Mouse (Mus musculus) embryonic facial prominence, embryonic 12.5 days (tissue): Measurements from ENCODE around the gene Leo1. TPM values are rescaled to one million over a fixed set of nuclear protein-coding genes. Genes with fewer than 3 reads are reported as not detected.
A peak's percentile ranks its signal among the peaks of the same experiment; 100 is the strongest.

ENCODE experiments used
- ATAC-seq: fragments of 200-750 bp; cut with Nextera tagmentation; 2 replicates; pipeline ENCODE4 v1.8.0; 2017; ENCODE audit not compliant: insufficient number of reproducible peaks, insufficient read depth, low FRiP score, low TSS enrichment
- H3K27ac ChIP-seq: fragments of 300-500 bp; sonication (generic); 2 replicates; pipeline ENCODE4 v1.5.1; 2016; ENCODE audit warnings: mild to moderate bottlenecking
- H3K27me3 ChIP-seq: fragments of 300-500 bp; sonication (generic); 2 replicates; pipeline ENCODE4 v1.6.1; 2016; ENCODE audit warnings: mild to moderate bottlenecking, moderate library complexity
- H3K36me3 ChIP-seq: fragments of 300-500 bp; sonication (generic); 2 replicates; pipeline ENCODE4 v1.6.1; 2016; ENCODE audit warnings: mild to moderate bottlenecking
- H3K4me1 ChIP-seq: fragments of 300-500 bp; sonication (generic); 2 replicates; pipeline ENCODE4 v1.6.1; 2016
- H3K4me2 ChIP-seq: fragments of 300-500 bp; sonication (generic); replicated peaks from 2 replicates; pipeline ENCODE4 v1.6.1; 2016; ENCODE audit warnings: mild to moderate bottlenecking, moderate library complexity
- H3K4me3 ChIP-seq: fragments of 300-500 bp; sonication (generic); 2 replicates; pipeline ENCODE4 v1.5.1; 2016; ENCODE audit warnings: mild to moderate bottlenecking
- H3K9ac ChIP-seq: fragments of 300-500 bp; sonication (generic); 2 replicates; pipeline ENCODE4 v1.6.1; 2016; ENCODE audit warnings: mild to moderate bottlenecking, moderate library complexity
- H3K9me3 ChIP-seq: fragments of 300-500 bp; sonication (generic); 2 replicates; pipeline ENCODE4 v1.6.1; 2016; ENCODE audit warnings: mild to moderate bottlenecking, moderate library complexity
- WGBS: fragments of 180-500 bp; shearing (Covaris S2); methylation state at CpG from one replicate; pipeline ENCODE4 v1.1.7; 2016; 5-methylcytosine and 5-hydroxymethylcytosine counted together
- polyA plus RNA-seq: library from polyadenylated mRNA; unstranded; fragments of >200 nt; fragmentation: Nextera tagmentation; extraction: Ambion mirVana; gene quantifications from 2 replicates; pipeline ENCODE4 v1.2.1, GENCODE M21; 2016

Gene Leo1
- polyA plus RNA-seq, 1 experiment from 2014 or later = 53.5 TPM

- Histone ChIP-seq H3K36me3 (no peaks in the 10 kb centered on the region), H3K4me3 (peak overlapping the region; percentile 83), H3K9me3 (no peaks in the 10 kb centered on the region), H3K4me1 (peaks cover 21% of the 10 kb centered on the region), H3K9ac (peak overlapping the region; percentile 95), H3K27ac (peak overlapping the region; percentile 98), H3K27me3 (no peaks in the 10 kb centered on the region), H3K4me2 (peak overlapping the region; percentile 72)
- WGBS = under 1% methylated on average over 90 of the region's 90 CpGs
- peak; percentile 86 for ATAC-seq
Measured at GRCm38 (mm10) chr9:75409031-75409851, 32.1 kb upstream of the Leo1 start.

GRCm38 (mm10) chr9:75409852-75410378, 31.4 kb upstream of the Leo1 start, which contains the start of gene Mapk6:
Mapk6 (minus strand) TSS chr9:75410005.
- H3K9ac ChIP-seq = peak within 1 kb of the TSS; percentile 95
- peaks cover 19% of the 10 kb centered on the region for H3K4me1 ChIP-seq
- H3K27ac ChIP-seq = peak within 1 kb of the TSS; percentile 98
- under 1% methylated on average over 58 of the region's 58 CpGs for WGBS
- peak; percentile 94 for ATAC-seq
- H3K9me3 ChIP-seq = no peaks in the 10 kb centered on the region
- no peaks in the 10 kb centered on the region for H3K36me3 ChIP-seq
- H3K4me2 ChIP-seq = peak within 1 kb of the TSS; percentile 72
- peak within 1 kb of the TSS; percentile 83 for H3K4me3 ChIP-seq
- no peaks in the 10 kb centered on the region for H3K27me3 ChIP-seq

GRCm38 (mm10) chr9:75410868-75411487, 30.3 kb upstream of the Leo1 start:
- no peak overlapping the region for H3K9ac ChIP-seq
- no peak overlapping the region for H3K27ac ChIP-seq
- ATAC-seq = no peak
- H3K4me1 ChIP-seq = peaks cover 18% of the 10 kb centered on the region
- H3K9me3 ChIP-seq = no peaks in the 10 kb centered on the region
- H3K27me3 ChIP-seq = no peaks in the 10 kb centered on the region
- no peaks in the 10 kb centered on the region for H3K36me3 ChIP-seq
- 75% methylated on average over 6 of the region's 6 CpGs for WGBS
- H3K4me3 ChIP-seq = no peak overlapping the region
- peak overlapping the region; percentile 72; the same call in 1 of the 2 replicates for H3K4me2 ChIP-seq

GRCm38 (mm10) chr9:75411584-75411983, 29.7 kb upstream of the Leo1 start:
- H3K4me2 ChIP-seq = no peak overlapping the region
- ATAC-seq = no peak
- WGBS = 82% methylated on average over 9 of the region's 9 CpGs

GRCm38 (mm10) chr9:75413206-75413605, 28.1 kb upstream of the Leo1 start:
- Histone ChIP-seq H3K27me3 (no peaks in the 10 kb centered on the region), H3K4me3 (no peak overlapping the region), H3K9ac (no peak overlapping the region), H3K36me3 (no peaks in the 10 kb centered on the region), H3K4me2 (no peak overlapping the region), H3K4me1 (0 out of 2 replicates have a peak, but pooled peaks cover 11% of the 10 kb centered on the region), H3K9me3 (no peaks in the 10 kb centered on the region), H3K27ac (no peak overlapping the region)
- WGBS = 78% methylated on average over 5 of the region's 5 CpGs
- ATAC-seq = no peak

More at GRCm38 (mm10) chr9:75411584-75411983, 29.7 kb upstream of the Leo1 start:
- H3K36me3 ChIP-seq = no peaks in the 10 kb centered on the region
- no peaks in the 10 kb centered on the region for H3K9me3 ChIP-seq
- H3K4me3 ChIP-seq = no peak overlapping the region
- peaks cover 14% of the 10 kb centered on the region for H3K4me1 ChIP-seq
- no peak overlapping the region for H3K9ac ChIP-seq
- no peak overlapping the region for H3K27ac ChIP-seq
- no peaks in the 10 kb centered on the region for H3K27me3 ChIP-seq

GRCm38 (mm10) chr9:75414204-75414603, 27.1 kb upstream of the Leo1 start:
- no peaks in the 10 kb centered on the region for H3K27me3 ChIP-seq
- H3K9ac ChIP-seq = no peak overlapping the region
- H3K27ac ChIP-seq = no peak overlapping the region
- no peak overlapping the region for H3K4me3 ChIP-seq
- H3K9me3 ChIP-seq = no peaks in the 10 kb centered on the region
- 38% methylated on average over 5 of the region's 5 CpGs for WGBS
- no peak for ATAC-seq
- no peaks in the 10 kb centered on the region for H3K36me3 ChIP-seq
- 0 out of 2 replicates have a peak, but pooled peaks cover 11% of the 10 kb centered on the region for H3K4me1 ChIP-seq
- H3K4me2 ChIP-seq = no peak overlapping the region

GRCm38 (mm10) chr9:75422251-75422691, 19.1 kb upstream of the Leo1 start:
- Histone ChIP-seq H3K4me2 (no peak overlapping the region), H3K27ac (no peak overlapping the region), H3K4me3 (no peak overlapping the region), H3K9ac (no peak overlapping the region), H3K36me3 (no peaks in the 10 kb centered on the region), H3K27me3 (no peaks in the 10 kb centered on the region), H3K4me1 (peaks cover 6% of the 10 kb centered on the region; the same call in 1 of the 2 replicates), H3K9me3 (no peaks in the 10 kb centered on the region)
- ATAC-seq = no peak
- WGBS = 87% methylated on average over 3 of the region's 3 CpGs

- Histone ChIP-seq H3K27me3 (no peaks in the 10 kb centered on the region), H3K36me3 (no peaks in the 10 kb centered on the region), H3K27ac (no peak overlapping the region), H3K9me3 (no peaks in the 10 kb centered on the region), H3K4me1 (peaks cover 3% of the 10 kb centered on the region; the same call in 1 of the 2 replicates), H3K9ac (no peak overlapping the region), H3K4me2 (no peak overlapping the region), H3K4me3 (no peak overlapping the region)
- ATAC-seq = no peak
- 59% methylated on average over 5 of the region's 5 CpGs for WGBS
Measured at GRCm38 (mm10) chr9:75423683-75424082, 17.6 kb upstream of the Leo1 start.

GRCm38 (mm10) chr9:75424358-75425150, 16.8 kb upstream of the Leo1 start:
- Histone ChIP-seq H3K4me1 (peaks cover 3% of the 10 kb centered on the region; the same call in 1 of the 2 replicates), H3K9me3 (no peaks in the 10 kb centered on the region), H3K27me3 (no peaks in the 10 kb centered on the region), H3K4me2 (no peak overlapping the region), H3K27ac (no peak overlapping the region), H3K36me3 (no peaks in the 10 kb centered on the region), H3K4me3 (no peak overlapping the region), H3K9ac (no peak overlapping the region)
- no peak for ATAC-seq
- 65% methylated on average over 6 of the region's 6 CpGs for WGBS

- no peak for ATAC-seq
- no peaks in the 10 kb centered on the region for H3K9me3 ChIP-seq
- H3K27ac ChIP-seq = no peak overlapping the region
- H3K4me3 ChIP-seq = no peak overlapping the region
- 84% methylated on average over 7 of the region's 7 CpGs for whole genome bisulfite sequencing
- H3K4me1 ChIP-seq = peaks cover 6% of the 10 kb centered on the region; the same call in 1 of the 2 replicates
- H3K36me3 ChIP-seq = no peaks in the 10 kb centered on the region
- no peaks in the 10 kb centered on the region for H3K27me3 ChIP-seq
- no peak overlapping the region for H3K4me2 ChIP-seq
- H3K9ac ChIP-seq = no peak overlapping the region
Measured at GRCm38 (mm10) chr9:75425796-75426391, 15.4 kb upstream of the Leo1 start.
